Mouse (Mus musculus): ENCODE results near the gene Plxna2. TPM values are rescaled to one million over a fixed set of nuclear protein-coding genes. Genes with fewer than 3 reads are reported as not detected.

The Plxna2 gene
- total and polyA plus RNA-seq, 3 experiments: under 0.01 to 0.03 TPM; not detected in 1

GRCm38 (mm10) chr1:194578270-194578669, 39.7 kb upstream of the Plxna2 start:
- no peak for TF ChIP-seq MAZ (IDR thresholded peaks at IDR 0.05; ENCODE audit: low read depth, low read length)
- no peak for TF ChIP-seq MYC (IDR thresholded peaks at IDR 0.05; ENCODE audit: low read depth, low read length)
- TF ChIP-seq USF2 (IDR thresholded peaks at IDR 0.05; ENCODE audit: borderline replicate concordance in 1 of 2, insufficient read depth in 1 of 2, low read depth in 1 of 2, low read length in 2 of 2): no peak
- TF ChIP-seq SIN3A (IDR thresholded peaks at IDR 0.05; ENCODE audit: low read length): no peak
- TF ChIP-seq GATA1 (IDR thresholded peaks at IDR 0.05; ENCODE audit: low read depth, low read length): no peak
- TF ChIP-seq ELF1 (IDR thresholded peaks at IDR 0.05; ENCODE audit: low read depth, low read length): no peak
- no peak for TF ChIP-seq CHD1 (IDR thresholded peaks at IDR 0.05; ENCODE audit: low read depth, low read length)
- TF ChIP-seq MAX (IDR thresholded peaks at IDR 0.05; ENCODE audit: low read length): no peak
- Histone ChIP-seq H3K27ac (ENCODE audit: control insufficient read depth, low read depth, low read length) (no peak overlapping the region), H3K79me2 (ENCODE audit: control insufficient read depth, insufficient read depth, low read length, poor library complexity) (no peaks in the 10 kb centered on the region), H3K4me1 (ENCODE audit: control insufficient read depth in 1 of 2, insufficient read depth in 2 of 2, low read length in 2 of 2) (no peaks in the 10 kb centered on the region), H3K4me3 (ENCODE audit: control insufficient read depth in 1 of 2, insufficient read depth in 1 of 2, low read depth in 2 of 2, low read length in 2 of 2) (no peak overlapping the region), H3K9me3 (replicated peaks; ENCODE audit: insufficient read depth, low read length) (no peaks in the 10 kb centered on the region), H3K9ac (ENCODE audit: control insufficient read depth, low read depth, low read length, poor library complexity, severe bottlenecking) (no peak overlapping the region), H3K27me3 (ENCODE audit: control insufficient read depth in 1 of 2, insufficient read depth in 2 of 2, low read length in 2 of 2) (no peaks in the 10 kb centered on the region; a peak in 1 of 4 replicates), H3K36me3 (ENCODE audit: control insufficient read depth in 1 of 2, insufficient read depth in 2 of 2, low read length in 2 of 2) (no peaks in the 10 kb centered on the region)
- no peak for DNase-seq (ENCODE audit: low read depth, low spot score)

DNA sequence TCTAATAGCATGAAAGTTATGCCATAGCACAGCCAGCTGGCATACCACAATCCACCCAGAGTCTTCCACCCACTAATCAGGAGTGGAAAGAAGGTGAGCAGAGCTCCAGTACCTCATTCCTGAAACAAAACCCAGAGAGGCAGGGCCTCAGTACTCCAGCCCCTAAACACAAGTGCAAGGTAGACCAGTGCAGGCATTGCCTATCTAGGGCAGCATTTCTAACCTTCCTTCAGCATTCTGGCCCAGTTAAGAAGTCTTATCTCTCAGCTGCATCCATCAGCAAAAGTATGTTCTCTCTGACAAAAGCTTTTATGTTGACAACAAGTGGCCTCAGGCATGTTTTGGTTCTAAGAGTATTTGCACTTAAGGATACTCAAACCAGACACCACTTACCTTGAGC, 37.5 kb upstream of the Plxna2 start:
- Histone ChIP-seq H3K4me3 (ENCODE audit: control insufficient read depth in 1 of 2, insufficient read depth in 1 of 2, low read depth in 2 of 2, low read length in 2 of 2) (no peak overlapping the region), H3K79me2 (ENCODE audit: control insufficient read depth, insufficient read depth, low read length, poor library complexity) (no peaks in the 10 kb centered on the region), H3K36me3 (ENCODE audit: control insufficient read depth in 1 of 2, insufficient read depth in 2 of 2, low read length in 2 of 2) (no peaks in the 10 kb centered on the region), H3K27ac (ENCODE audit: control insufficient read depth, low read depth, low read length) (no peak overlapping the region), H3K4me1 (ENCODE audit: control insufficient read depth in 1 of 2, insufficient read depth in 2 of 2, low read length in 2 of 2) (no peaks in the 10 kb centered on the region), H3K9me3 (replicated peaks; ENCODE audit: insufficient read depth, low read length) (no peaks in the 10 kb centered on the region), H3K27me3 (ENCODE audit: control insufficient read depth in 1 of 2, insufficient read depth in 2 of 2, low read length in 2 of 2) (no peaks in the 10 kb centered on the region; a peak in 1 of 4 replicates), H3K9ac (ENCODE audit: control insufficient read depth, low read depth, low read length, poor library complexity, severe bottlenecking) (no peak overlapping the region)
- no peak for DNase-seq (ENCODE audit: low read depth, low spot score)
- no peak for TF ChIP-seq ZC3H11A (IDR thresholded peaks at IDR 0.05; ENCODE audit: low read depth, low read length)
- no peak for TF ChIP-seq TCF12 (IDR thresholded peaks at IDR 0.05; ENCODE audit: low read depth, low read length)
- TF ChIP-seq MAX (IDR thresholded peaks at IDR 0.05; ENCODE audit: low read length): no peak
- TF ChIP-seq GATA1 (IDR thresholded peaks at IDR 0.05; ENCODE audit: low read depth, low read length): no peak
- TF ChIP-seq JUND (IDR thresholded peaks at IDR 0.05; ENCODE audit: low read depth, low read length): no peak
- no peak for TF ChIP-seq USF1 (IDR thresholded peaks at IDR 0.05; ENCODE audit: low read depth, low read length)
- no peak for TF ChIP-seq RAD21 (IDR thresholded peaks at IDR 0.05; ENCODE audit: low read depth, low read length)
- no peak for TF ChIP-seq SIN3A (IDR thresholded peaks at IDR 0.05; ENCODE audit: low read length)
- no peak for TF ChIP-seq ETS1 (IDR thresholded peaks at IDR 0.05; ENCODE audit: low read depth, low read length)
- TF ChIP-seq CTCF (IDR thresholded peaks at IDR 0.05 in 2 of 3, conservative IDR thresholded peaks at IDR 0.05 in 1 of 3; ENCODE audit: control insufficient read depth in 1 of 3, insufficient read depth in 1 of 3, low read depth in 2 of 3, low read length in 3 of 3, poor library complexity in 1 of 3, severe bottlenecking in 1 of 3): no peak
- no peak for TF ChIP-seq TBP (IDR thresholded peaks at IDR 0.05; ENCODE audit: low read depth, low read length)
- TF ChIP-seq ZMIZ1 (IDR thresholded peaks at IDR 0.05; ENCODE audit: low read depth, low read length): no peak
- TF ChIP-seq MEF2A (IDR thresholded peaks at IDR 0.05; ENCODE audit: extremely low read depth, insufficient replicate concordance, low read depth, low read length, poor library complexity, severe bottlenecking): no peak
- no peak for TF ChIP-seq NELFE (IDR thresholded peaks at IDR 0.05; ENCODE audit: low read depth, low read length)
- TF ChIP-seq BHLHE40 (IDR thresholded peaks at IDR 0.05; ENCODE audit: borderline replicate concordance, low read depth, low read length): no peak
- TF ChIP-seq UBTF (IDR thresholded peaks at IDR 0.05; ENCODE audit: borderline replicate concordance, insufficient read depth, low read depth, low read length): no peak

Data from MEL (cell line).